Mouse (Mus musculus) heart, embryonic 16.5 days (tissue): ENCODE measurements at regions not wholly inside any gene's neighbourhood (a gene's known extent, or its start where the extent isn't known, plus 50 kb on each side); places are given as distances from the start of the nearest gene placed in this dataset.
A peak's percentile ranks its signal among the peaks of the same experiment; 100 is the strongest.

Source experiments
- ATAC-seq: fragments of 200-750 bp; cut with Nextera tagmentation; replicated peaks from 2 replicates; pipeline ENCODE4 v1.8.0; 2017; ENCODE audit warnings: moderate number of reproducible peaks; ENCODE audit not compliant: insufficient read depth, low FRiP score; ENCODE audit errors: extremely low read depth
- H3K27ac ChIP-seq: fragments of 300-500 bp; sonication (generic); 2 replicates; pipeline ENCODE4 v1.5.1; 2014; ENCODE audit warnings: mild to moderate bottlenecking, low read length, control low read depth, moderate library complexity
- H3K27me3 ChIP-seq: fragments of 300-500 bp; sonication (generic); 2 replicates; pipeline ENCODE4 v1.6.1; 2014; ENCODE audit warnings: low read length, mixed read lengths; ENCODE audit not compliant: control insufficient read depth, insufficient read depth
- H3K36me3 ChIP-seq: fragments of 300-500 bp; sonication (generic); 2 replicates; pipeline ENCODE4 v1.6.1; 2014; ENCODE audit not compliant: control insufficient read depth, insufficient read depth
- H3K4me1 ChIP-seq: fragments of 300-500 bp; sonication (generic); 2 replicates; pipeline ENCODE4 v1.6.1; 2014; ENCODE audit warnings: low read length, mixed read lengths; ENCODE audit not compliant: control insufficient read depth, insufficient read depth
- H3K4me2 ChIP-seq: fragments of 300-500 bp; sonication (generic); 2 replicates; pipeline ENCODE4 v1.6.1; 2014; ENCODE audit warnings: low read depth, mild to moderate bottlenecking, control low read depth, low read length
- H3K4me3 ChIP-seq: fragments of 300-500 bp; sonication (generic); 2 replicates; pipeline ENCODE4 v1.5.1; 2014; ENCODE audit warnings: mild to moderate bottlenecking, control low read depth, low read length
- H3K9ac ChIP-seq: fragments of 300-500 bp; sonication (generic); 2 replicates; pipeline ENCODE4 v1.6.1; 2014; ENCODE audit warnings: low read length, control low read depth
- H3K9me3 ChIP-seq: fragments of 300-500 bp; sonication (generic); replicated peaks from 2 replicates; pipeline ENCODE4 v1.6.1; 2016; ENCODE audit warnings: low read length; ENCODE audit not compliant: control insufficient read depth
- WGBS: fragments of 180-500 bp; shearing (Covaris S2); extraction: QIAGEN DNeasy Blood & Tissue Kit; methylation state at CpG from one replicate; pipeline ENCODE4 v1.1.7; 2014; 5-methylcytosine and 5-hydroxymethylcytosine counted together

- Histone ChIP-seq H3K9me3 (no peaks in the 10 kb centered on the region), H3K27me3 (no peaks in the 10 kb centered on the region), H3K4me1 (no peaks in the 10 kb centered on the region), H3K9ac (no peak overlapping the region), H3K36me3 (no peaks in the 10 kb centered on the region), H3K4me2 (no peak overlapping the region), H3K27ac (no peak overlapping the region), H3K4me3 (no peak overlapping the region)
- WGBS: 65% methylated on average over 2 of the region's 2 CpGs
- no peak for ATAC-seq
These were observed 170.7 kb upstream of the Bcl6 start for GRCm38 (mm10) chr16:24159336-24159735.

- no peaks in the 10 kb centered on the region for H3K36me3 ChIP-seq
These were observed 169.1 kb upstream of the Bcl6 start for GRCm38 (mm10) chr16:24157753-24158152.

GRCm38 (mm10) chr16:24156729-24157430 lies 168.2 kb upstream of the Bcl6 start:
- H3K4me3 ChIP-seq: no peak overlapping the region
- H3K27ac ChIP-seq: no peak overlapping the region
- H3K4me2 ChIP-seq: no peak overlapping the region
- no peaks in the 10 kb centered on the region for H3K36me3 ChIP-seq
- H3K27me3 ChIP-seq: no peaks in the 10 kb centered on the region
- no peaks in the 10 kb centered on the region; the same call in 1 of the 2 replicates for H3K4me1 ChIP-seq
- no peaks in the 10 kb centered on the region for H3K9me3 ChIP-seq
- no peak for ATAC-seq
- 58% methylated on average over 6 of the region's 6 CpGs for WGBS
- no peak overlapping the region for H3K9ac ChIP-seq

More at GRCm38 (mm10) chr16:24157753-24158152, 169.1 kb upstream of the Bcl6 start:
- H3K4me1 ChIP-seq: no peaks in the 10 kb centered on the region
- H3K4me2 ChIP-seq: no peak overlapping the region
- no peak overlapping the region for H3K9ac ChIP-seq
- H3K27ac ChIP-seq: no peak overlapping the region
- ATAC-seq: no peak
- H3K4me3 ChIP-seq: no peak overlapping the region
- no peaks in the 10 kb centered on the region for H3K9me3 ChIP-seq
- 94% methylated on average over 2 of the region's 2 CpGs for WGBS
- H3K27me3 ChIP-seq: no peaks in the 10 kb centered on the region

GRCm38 (mm10) chr16:24154816-24155357 lies 166.2 kb upstream of the Bcl6 start:
- 69% methylated on average over 4 of the region's 4 CpGs for WGBS
- no peak overlapping the region for H3K27ac ChIP-seq
- no peaks in the 10 kb centered on the region for H3K9me3 ChIP-seq
- H3K4me2 ChIP-seq: no peak overlapping the region
- H3K4me3 ChIP-seq: no peak overlapping the region
- H3K27me3 ChIP-seq: no peaks in the 10 kb centered on the region
- H3K36me3 ChIP-seq: no peaks in the 10 kb centered on the region
- no peak for ATAC-seq
- H3K4me1 ChIP-seq: peaks cover 5% of the 10 kb centered on the region; the same call in 1 of the 2 replicates
- no peak overlapping the region for H3K9ac ChIP-seq

- no peak overlapping the region for H3K27ac ChIP-seq
These were observed 165.3 kb upstream of the Bcl6 start for GRCm38 (mm10) chr16:24153943-24154342.

GRCm38 (mm10) chr16:24151831-24152247 lies 163.2 kb upstream of the Bcl6 start:
- no peaks in the 10 kb centered on the region for H3K27me3 ChIP-seq
- ATAC-seq: no peak
- WGBS: 21% methylated on average over 7 of the region's 7 CpGs
- H3K4me3 ChIP-seq: no peak overlapping the region
- no peak overlapping the region for H3K27ac ChIP-seq
- peak overlapping the region; percentile 8; the same call in 1 of the 2 replicates for H3K4me2 ChIP-seq
- no peaks in the 10 kb centered on the region for H3K9me3 ChIP-seq
- no peaks in the 10 kb centered on the region for H3K36me3 ChIP-seq
- peaks cover 5% of the 10 kb centered on the region; the same call in 1 of the 2 replicates for H3K4me1 ChIP-seq
- H3K9ac ChIP-seq: no peak overlapping the region

More at GRCm38 (mm10) chr16:24153943-24154342, 165.3 kb upstream of the Bcl6 start:
- WGBS: 52% methylated on average over 1 of the region's 1 CpGs
- Histone ChIP-seq H3K4me2 (no peak overlapping the region), H3K36me3 (no peaks in the 10 kb centered on the region), H3K4me3 (no peak overlapping the region), H3K27me3 (no peaks in the 10 kb centered on the region), H3K9ac (no peak overlapping the region), H3K9me3 (no peaks in the 10 kb centered on the region), H3K4me1 (peaks cover 5% of the 10 kb centered on the region; the same call in 1 of the 2 replicates)
- no peak for ATAC-seq

- peak overlapping the region; percentile 8; the same call in 1 of the 2 replicates for H3K4me2 ChIP-seq
- peak; percentile 55 for ATAC-seq
- 21% methylated on average over 7 of the region's 7 CpGs for WGBS
These were observed 162.6 kb upstream of the Bcl6 start for GRCm38 (mm10) chr16:24151178-24151725.

GRCm38 (mm10) chr16:24150512-24150911 lies 161.9 kb upstream of the Bcl6 start:
- H3K27me3 ChIP-seq: no peaks in the 10 kb centered on the region
- no peak for ATAC-seq
- H3K27ac ChIP-seq: no peak overlapping the region
- H3K4me1 ChIP-seq: peaks cover 5% of the 10 kb centered on the region; the same call in 1 of the 2 replicates
- H3K4me3 ChIP-seq: no peak overlapping the region
- H3K9me3 ChIP-seq: no peaks in the 10 kb centered on the region
- WGBS: 70% methylated on average over 2 of the region's 2 CpGs
- no peak overlapping the region for H3K9ac ChIP-seq
- no peaks in the 10 kb centered on the region for H3K36me3 ChIP-seq
- no peak overlapping the region for H3K4me2 ChIP-seq

More at GRCm38 (mm10) chr16:24151178-24151725, 162.6 kb upstream of the Bcl6 start:
- Histone ChIP-seq H3K27ac (no peak overlapping the region), H3K27me3 (no peaks in the 10 kb centered on the region), H3K36me3 (no peaks in the 10 kb centered on the region), H3K9ac (no peak overlapping the region), H3K4me3 (no peak overlapping the region), H3K9me3 (no peaks in the 10 kb centered on the region), H3K4me1 (peaks cover 5% of the 10 kb centered on the region; the same call in 1 of the 2 replicates)

GRCm38 (mm10) chr16:24149441-24149840 lies 160.8 kb upstream of the Bcl6 start:
- WGBS: 85% methylated on average over 4 of the region's 4 CpGs
- Histone ChIP-seq H3K36me3 (no peaks in the 10 kb centered on the region), H3K4me1 (peaks cover 5% of the 10 kb centered on the region; the same call in 1 of the 2 replicates)

More at GRCm38 (mm10) chr16:24149441-24149840, 160.8 kb upstream of the Bcl6 start:
- no peak overlapping the region for H3K27ac ChIP-seq
- H3K9ac ChIP-seq: no peak overlapping the region
- no peak overlapping the region for H3K4me3 ChIP-seq
- ATAC-seq: no peak
- H3K9me3 ChIP-seq: no peaks in the 10 kb centered on the region
- H3K4me2 ChIP-seq: no peak overlapping the region
- H3K27me3 ChIP-seq: no peaks in the 10 kb centered on the region
